Mouse (Mus musculus) heart, embryonic 10.5 days (tissue): Measurements from ENCODE around the gene Map7. TPM values are rescaled to one million over a fixed set of nuclear protein-coding genes. Genes with fewer than 3 reads are reported as not detected.

Experiments used
- DNase-seq: peaks from one replicate; pipeline ENCODE4 v3.0.0-alpha.2; 2017; ENCODE audit warnings: low spot score
- H3K27ac ChIP-seq: fragments of 300-500 bp; sonication (generic); 2 replicates; pipeline ENCODE4 v1.5.1; 2016; ENCODE audit warnings: mild to moderate bottlenecking
- H3K27me3 ChIP-seq: fragments of 300-500 bp; sonication (generic); 2 replicates; pipeline ENCODE4 v1.6.1; 2016; ENCODE audit warnings: mild to moderate bottlenecking; ENCODE audit not compliant: poor library complexity, insufficient read depth, severe bottlenecking
- H3K36me3 ChIP-seq: fragments of 300-500 bp; sonication (generic); 2 replicates; pipeline ENCODE4 v1.6.1; 2016; ENCODE audit warnings: mild to moderate bottlenecking, moderate library complexity
- H3K4me1 ChIP-seq: fragments of 300-500 bp; sonication (generic); 2 replicates; pipeline ENCODE4 v1.6.1; 2016; ENCODE audit warnings: mild to moderate bottlenecking
- H3K4me3 ChIP-seq: fragments of 300-500 bp; sonication (generic); 2 replicates; pipeline ENCODE4 v1.5.1; 2016; ENCODE audit warnings: mild to moderate bottlenecking, moderate library complexity
- H3K9me3 ChIP-seq: fragments of 300-500 bp; sonication (generic); 2 replicates; pipeline ENCODE4 v1.6.1; 2016; ENCODE audit warnings: mild to moderate bottlenecking, moderate library complexity
- microRNA-seq: library from miRNA; unstranded; fragments of <30 nt; microRNA quantifications from one replicate; pipeline ENCODE4, GENCODE M21; 2017
- polyA plus RNA-seq: library from polyadenylated mRNA; unstranded; fragments of >200 nt; fragmentation: Nextera tagmentation; extraction: Ambion mirVana; gene quantifications from 2 replicates; pipeline ENCODE4 v1.2.1, GENCODE M21; 2016

The Map7 gene
- polyA plus RNA-seq, 1 experiment from 2014 or later = 3.8 TPM

GRCm38 (mm10) chr10:20326226-20326625, 178.0 kb downstream of the Map7 start:
- Histone ChIP-seq H3K9me3 (no peaks in the 10 kb centered on the region), H3K4me1 (no peaks in the 10 kb centered on the region), H3K27me3 (no peaks in the 10 kb centered on the region), H3K27ac (no peak overlapping the region), H3K36me3 (peaks cover 95% of the 10 kb centered on the region), H3K4me3 (no peak overlapping the region)
- DNase-seq = no peak

Small RNAs within 50 kb of the gene (microRNA-seq; reads per million reads assigned to microRNA genes)
- not detected for gene Mir6413

Other genes with a start within 250 kb of the Map7 start
- gene Pex7, start 240.8 kb upstream of the Map7 start, polyA plus RNA-seq = 31.6 and 41.5 TPM in 2 replicates
- gene Map3k5, start 214.0 kb upstream of the Map7 start, polyA plus RNA-seq = 2.4 and 2.6 TPM in 2 replicates
- gene Bclaf1, start 164.0 kb downstream of the Map7 start, polyA plus RNA-seq = 105 and 116 TPM in 2 replicates
- 2.4 and 2.8 TPM in 2 replicates for gene Mtfr2, start 199.3 kb downstream of the Map7 start, polyA plus RNA-seq